Comparison of ENCODE assay signal across 10 mouse cellular contexts in the genomic region with DNA sequence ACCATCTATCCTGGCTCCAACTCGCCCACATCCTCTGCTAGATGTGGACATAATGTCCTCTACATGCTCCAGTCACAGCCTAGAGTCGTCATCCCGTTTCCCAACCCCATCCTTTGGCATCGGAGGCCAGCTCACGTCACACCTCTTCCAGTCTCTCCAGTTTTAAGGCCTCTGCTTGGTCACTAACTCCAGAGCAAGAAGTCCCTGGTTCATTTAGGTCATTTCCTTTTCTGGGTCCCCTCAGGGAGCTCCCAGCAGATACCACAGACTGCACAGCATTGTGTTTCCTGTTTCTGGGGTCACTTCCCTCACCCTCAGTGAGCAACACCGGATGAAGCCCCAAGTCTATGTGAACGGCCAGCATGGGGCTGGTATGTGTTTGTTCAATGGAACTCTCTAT. TPM values are rescaled to one million over a fixed set of nuclear protein-coding genes. Genes with fewer than 3 reads are reported as not detected.
DNase-seq lines count a peak whose midpoint lies in the region; ATAC-seq and TF ChIP-seq lines count a peak whose summit lies in the region.
"Had no signal": no experiment of that assay in that cellular context is flagged by ENCODE, and none has a peak within 500 bp of the region (broad histone marks: within the 10 kb centered on the region; RNA-seq: fewer than 3 reads in every experiment).

No protein-coding gene starts in this region.

- H3K4me1 ChIP-seq in forebrain, embryonic 13.5 days: peaks cover 50% of the 10 kb centered on the region
- H3K4me1 ChIP-seq in forebrain, embryonic 15.5 days: peaks cover 47% of the 10 kb centered on the region
- H3K4me1 ChIP-seq in liver, embryonic 16.5 days (ENCODE audit: control insufficient read depth, low read depth, low read length): no peaks in the 10 kb centered on the region
- peaks cover 61% of the 10 kb centered on the region for H3K4me1 ChIP-seq in midbrain, embryonic 13.5 days (replicated peaks)

- TF ChIP-seq CTCF in left cerebral cortex, adult 2 months (IDR thresholded peaks at IDR 0.05): no peak

- no peaks in the 10 kb centered on the region for H3K27me3 ChIP-seq in forebrain, embryonic 13.5 days
- H3K27me3 ChIP-seq in forebrain, embryonic 15.5 days: no peaks in the 10 kb centered on the region
- peaks cover 27% of the 10 kb centered on the region for H3K27me3 ChIP-seq in liver, embryonic 16.5 days (ENCODE audit: control insufficient read depth, insufficient read depth, low read depth, low read length)
- H3K27me3 ChIP-seq in midbrain, embryonic 13.5 days: no peaks in the 10 kb centered on the region

- H3K9ac ChIP-seq in forebrain, embryonic 13.5 days: no peak overlapping the region
- H3K9ac ChIP-seq in forebrain, embryonic 15.5 days (replicated peaks): no peak overlapping the region
- H3K9ac ChIP-seq in liver, embryonic 16.5 days (ENCODE audit: low read depth, low read length): no peak overlapping the region
- H3K9ac ChIP-seq in midbrain, embryonic 13.5 days (replicated peaks): no peak overlapping the region

- H3K36me3 ChIP-seq in forebrain, embryonic 13.5 days (ENCODE audit: poor library complexity, severe bottlenecking): peaks cover 94% of the 10 kb centered on the region
- peaks cover 82% of the 10 kb centered on the region for H3K36me3 ChIP-seq in forebrain, embryonic 15.5 days
- H3K36me3 ChIP-seq in liver, embryonic 16.5 days (ENCODE audit: control insufficient read depth, insufficient read depth): no peaks in the 10 kb centered on the region
- H3K36me3 ChIP-seq in midbrain, embryonic 13.5 days: peaks cover 92% of the 10 kb centered on the region

- H3K4me2 ChIP-seq in forebrain, embryonic 13.5 days: no peak overlapping the region
- no peak overlapping the region for H3K4me2 ChIP-seq in forebrain, embryonic 15.5 days (replicated peaks)
- no peak overlapping the region for H3K4me2 ChIP-seq in liver, embryonic 16.5 days (ENCODE audit: low read depth, low read length)
- no peak overlapping the region for H3K4me2 ChIP-seq in midbrain, embryonic 13.5 days (replicated peaks)

- H3K9me3 ChIP-seq in forebrain, embryonic 13.5 days (replicated peaks): no peaks in the 10 kb centered on the region
- H3K9me3 ChIP-seq in forebrain, embryonic 15.5 days: no peaks in the 10 kb centered on the region
- no peaks in the 10 kb centered on the region for H3K9me3 ChIP-seq in liver, embryonic 16.5 days (replicated peaks; ENCODE audit: control insufficient read depth, low read length)
- H3K9me3 ChIP-seq in midbrain, embryonic 13.5 days: no peaks in the 10 kb centered on the region
- H3K9me3 ChIP-seq: hindbrain, embryonic 10.5 days had no signal

- ATAC-seq in forebrain, embryonic 13.5 days: no peak
- no peak for ATAC-seq in forebrain, embryonic 15.5 days (replicated peaks)
- ATAC-seq in activated CD4-positive, CD25-positive, alpha-beta regulatory T cell, adult 4 months: peak; percentile 36
- ATAC-seq in liver, embryonic 16.5 days (ENCODE audit: low read depth): peak; percentile 44; the same call in 1 of the 2 replicates
- no peak for ATAC-seq in midbrain, embryonic 13.5 days
- ATAC-seq: midbrain, embryonic 16.5 days had no signal

- DNase-seq in left cerebral cortex, adult 2 months (ENCODE audit: extremely low spot score in 1 of 2, low spot score in 2 of 2): no peak
- DNase-seq in left cerebral cortex, adult 9 months (ENCODE audit: low spot score in 2 of 2): no peak
- no peak for DNase-seq in right cerebral cortex, postnatal 25 days

- intact Hi-C loops in left cerebral cortex, adult 2 months (cut with DNase I): no loop called here

- 0 out of 2 replicates have a peak overlapping the region, but pooled peaks have one; percentile 5 for H3K27ac ChIP-seq in forebrain, embryonic 13.5 days
- no peak overlapping the region for H3K27ac ChIP-seq in forebrain, embryonic 15.5 days (replicated peaks)
- H3K27ac ChIP-seq in left cerebral cortex, adult 2 months: peak overlapping the region; percentile 21; the same call in 1 of the 2 replicates
- H3K27ac ChIP-seq in liver, embryonic 16.5 days (ENCODE audit: low read length): no peak overlapping the region
- no peak overlapping the region for H3K27ac ChIP-seq in midbrain, embryonic 13.5 days
- H3K27ac ChIP-seq: hindbrain, embryonic 10.5 days had no signal

- 86% methylated on average over 7 of the region's 7 CpGs for WGBS in forebrain, embryonic 13.5 days
- 86% methylated on average over 7 of the region's 7 CpGs for WGBS in forebrain, embryonic 15.5 days
- 32% methylated on average over 7 of the region's 7 CpGs for WGBS in liver, embryonic 16.5 days (ENCODE audit: insufficient replicate concordance)
- 90% methylated on average over 7 of the region's 7 CpGs for WGBS in midbrain, embryonic 13.5 days

- H3K4me3 ChIP-seq in forebrain, embryonic 13.5 days: no peak overlapping the region
- H3K4me3 ChIP-seq in forebrain, embryonic 15.5 days: no peak overlapping the region
- H3K4me3 ChIP-seq in left cerebral cortex, adult 2 months: no peak overlapping the region
- no peak overlapping the region for H3K4me3 ChIP-seq in liver, embryonic 16.5 days (ENCODE audit: low read depth, low read length)
- no peak overlapping the region for H3K4me3 ChIP-seq in midbrain, embryonic 13.5 days (replicated peaks)
- H3K4me3 ChIP-seq: hindbrain, embryonic 10.5 days had no signal

RNA-seq across cellular contexts. Expression of gene Dbn1, which starts 8.9 kb away (rescaled TPM):
- polyA plus RNA-seq in forebrain, embryonic 13.5 days (2015; fragmentation: Nextera tagmentation; extraction: Ambion mirVana): 639 and 641 TPM in 2 replicates
- 732 and 750 TPM in 2 replicates for polyA plus RNA-seq in forebrain, embryonic 15.5 days (2015; fragmentation: Nextera tagmentation; extraction: Ambion mirVana)
- total RNA-seq in left cerebral cortex, adult 2 months (2021): 100 to 1,000 TPM; 303 to 325 TPM
- under 1 TPM in 1 of 2 experiments, not detected in 1; 0.25 TPM for polyA plus RNA-seq in activated CD4-positive, CD25-positive, alpha-beta regulatory T cell, adult 4 months (2017; shearing (Covaris generic))
- polyA plus RNA-seq in liver, embryonic 16.5 days (2015; fragmentation: Nextera tagmentation; extraction: Ambion mirVana): 6.1 and 7.7 TPM in 2 replicates
- polyA plus RNA-seq in midbrain, embryonic 13.5 days (2015; fragmentation: Nextera tagmentation; extraction: Ambion mirVana): 655 and 674 TPM in 2 replicates

RNA-seq across cellular contexts. Expression of gene Prr7, which starts 14.9 kb away (rescaled TPM):
- 1.6 and 2.2 TPM in 2 replicates for polyA plus RNA-seq in forebrain, embryonic 13.5 days (2015; fragmentation: Nextera tagmentation; extraction: Ambion mirVana)
- polyA plus RNA-seq in forebrain, embryonic 15.5 days (2015; fragmentation: Nextera tagmentation; extraction: Ambion mirVana): 3.2 and 3.4 TPM in 2 replicates
- 10 to 100 TPM; 77.6 to 80.2 TPM for total RNA-seq in left cerebral cortex, adult 2 months (2021)
- polyA plus RNA-seq in activated CD4-positive, CD25-positive, alpha-beta regulatory T cell, adult 4 months (2017; shearing (Covaris generic)): not detected
- polyA plus RNA-seq in liver, embryonic 16.5 days (2015; fragmentation: Nextera tagmentation; extraction: Ambion mirVana): not detected in 2 replicates
- 2.3 and 2.8 TPM in 2 replicates for polyA plus RNA-seq in midbrain, embryonic 13.5 days (2015; fragmentation: Nextera tagmentation; extraction: Ambion mirVana)

RNA-seq across cellular contexts. Expression of gene Grk6, which starts 34.1 kb away (rescaled TPM):
- polyA plus RNA-seq in forebrain, embryonic 13.5 days (2015; fragmentation: Nextera tagmentation; extraction: Ambion mirVana): 24.9 and 26.9 TPM in 2 replicates
- polyA plus RNA-seq in forebrain, embryonic 15.5 days (2015; fragmentation: Nextera tagmentation; extraction: Ambion mirVana): 46.1 and 47.6 TPM in 2 replicates
- 10 to 100 TPM; 61.2 to 66.2 TPM for total RNA-seq in left cerebral cortex, adult 2 months (2021)
- polyA plus RNA-seq in activated CD4-positive, CD25-positive, alpha-beta regulatory T cell, adult 4 months (2017; shearing (Covaris generic)): 10 to 100 TPM; 38.6 to 43.6 TPM
- polyA plus RNA-seq in liver, embryonic 16.5 days (2015; fragmentation: Nextera tagmentation; extraction: Ambion mirVana): 10.4 and 12.1 TPM in 2 replicates
- polyA plus RNA-seq in midbrain, embryonic 13.5 days (2015; fragmentation: Nextera tagmentation; extraction: Ambion mirVana): 26.8 and 35.7 TPM in 2 replicates

RNA-seq across cellular contexts. Expression of gene Pdlim7, which starts 34.5 kb away (rescaled TPM):
- polyA plus RNA-seq in forebrain, embryonic 13.5 days (2015; fragmentation: Nextera tagmentation; extraction: Ambion mirVana): 152 and 157 TPM in 2 replicates
- polyA plus RNA-seq in forebrain, embryonic 15.5 days (2015; fragmentation: Nextera tagmentation; extraction: Ambion mirVana): 135 and 138 TPM in 2 replicates
- 100 to 1,000 TPM in 1 of 2 experiments, 10 to 100 TPM in 1; 94.9 to 114 TPM for total RNA-seq in left cerebral cortex, adult 2 months (2021)
- polyA plus RNA-seq in activated CD4-positive, CD25-positive, alpha-beta regulatory T cell, adult 4 months (2017; shearing (Covaris generic)): 10 to 100 TPM in 1 of 2 experiments, 1 to 10 TPM in 1; 7.4 to 14.4 TPM
- 24.4 and 27.9 TPM in 2 replicates for polyA plus RNA-seq in liver, embryonic 16.5 days (2015; fragmentation: Nextera tagmentation; extraction: Ambion mirVana)
- polyA plus RNA-seq in midbrain, embryonic 13.5 days (2015; fragmentation: Nextera tagmentation; extraction: Ambion mirVana): 145 and 159 TPM in 2 replicates

RNA-seq across cellular contexts. Expression of gene Dok3, which starts 50.1 kb away (rescaled TPM):
- polyA plus RNA-seq in forebrain, embryonic 13.5 days (2015; fragmentation: Nextera tagmentation; extraction: Ambion mirVana): 2.1 and 3.7 TPM in 2 replicates
- 3.6 and 4.0 TPM in 2 replicates for polyA plus RNA-seq in forebrain, embryonic 15.5 days (2015; fragmentation: Nextera tagmentation; extraction: Ambion mirVana)
- total RNA-seq in left cerebral cortex, adult 2 months (2021): 10 to 100 TPM; 10.1 to 18.2 TPM
- polyA plus RNA-seq in activated CD4-positive, CD25-positive, alpha-beta regulatory T cell, adult 4 months (2017; shearing (Covaris generic)): 1 to 10 TPM in 1 of 2 experiments, not detected in 1; 2.7 TPM
- polyA plus RNA-seq in liver, embryonic 16.5 days (2015; fragmentation: Nextera tagmentation; extraction: Ambion mirVana): 9.3 and 10.9 TPM in 2 replicates
- 4.3 and 4.7 TPM in 2 replicates for polyA plus RNA-seq in midbrain, embryonic 13.5 days (2015; fragmentation: Nextera tagmentation; extraction: Ambion mirVana)

Comparison
In these comparisons a context has a peak if more than half of its experiments do, and no peak if none do; other contexts are left out.
1. H3K27ac ChIP-seq: peak in forebrain, embryonic 13.5 days (single experiment) and left cerebral cortex, adult 2 months (single experiment); none in forebrain, embryonic 15.5 days (single experiment), liver, embryonic 16.5 days (single experiment) and midbrain, embryonic 13.5 days (single experiment).
2. ATAC-seq: peak in activated CD4-positive, CD25-positive, alpha-beta regulatory T cell, adult 4 months (single experiment) and liver, embryonic 16.5 days (single experiment); none in forebrain, embryonic 13.5 days (single experiment), forebrain, embryonic 15.5 days (single experiment) and midbrain, embryonic 13.5 days (single experiment).
3. RNA of gene Dbn1, which starts 8.9 kb away (polyA plus RNA-seq): 732 to 750 TPM in forebrain, embryonic 15.5 days, 655 to 674 TPM in midbrain, embryonic 13.5 days and 639 to 641 TPM in forebrain, embryonic 13.5 days; 6.1 to 7.7 TPM in liver, embryonic 16.5 days and 0.25 TPM in activated CD4-positive, CD25-positive, alpha-beta regulatory T cell, adult 4 months; every median in the first group is over 10 times any median in the second.